In genomic region chr3:21950571-21950970, GRCm38 (mm10) we compare ENCODE assay signal across 17 mouse cellular contexts.
"Had no signal": no experiment of that assay in that cellular context is flagged by ENCODE, and none has a peak within 500 bp of the region (broad histone marks: within the 10 kb centered on the region; RNA-seq: fewer than 3 reads in every experiment).

No protein-coding gene starts in this region.

- H3K36me3 ChIP-seq: kidney, embryonic 15.5 days; liver, embryonic 13.5 days; midbrain, embryonic 10.5 days; midbrain, embryonic 13.5 days had no signal

- H3K9me3 ChIP-seq: kidney, embryonic 15.5 days; liver, embryonic 13.5 days; megakaryocyte, embryonic 14.5 days; midbrain, embryonic 10.5 days; midbrain, embryonic 13.5 days had no signal

- DNase-seq: kidney, postnatal 10 days; kidney, postnatal 36 days; layer of hippocampus, postnatal 36 days; liver, embryonic 13.5 days; lung, adult 2 months; right cerebral cortex, postnatal 14 days; right cerebral cortex, postnatal 4 days; thymus, adult 2 months; thymus, postnatal 14 days; thymus, postnatal 4 days had no signal

- H3K27ac ChIP-seq: kidney, embryonic 15.5 days; left cerebral cortex, adult 2 months; liver, embryonic 13.5 days; midbrain, embryonic 10.5 days; midbrain, embryonic 13.5 days; stomach, postnatal 0 days had no signal

- H3K27me3 ChIP-seq: kidney, embryonic 15.5 days; liver, embryonic 13.5 days; megakaryocyte, embryonic 14.5 days; midbrain, embryonic 13.5 days had no signal

- H3K4me3 ChIP-seq: kidney, embryonic 15.5 days; left cerebral cortex, adult 2 months; liver, embryonic 13.5 days; megakaryocyte, embryonic 14.5 days; midbrain, embryonic 10.5 days; midbrain, embryonic 13.5 days had no signal

- ATAC-seq: midbrain, embryonic 13.5 days; midbrain, embryonic 16.5 days had no signal
